Mouse (Mus musculus): ENCODE data around the gene Olfr270. TPM values are rescaled to one million over a fixed set of nuclear protein-coding genes. Genes with fewer than 3 reads are reported as not detected.

Olfr270 gene
- polyA plus RNA-seq (2017; shearing (Covaris generic)), result not detected

GRCm38 (mm10) chr4:52964247-52964646 lies at the start of gene Olfr270:
Gene Olfr270, plus strand, starts transcription at chr4:52964547.

DNA sequence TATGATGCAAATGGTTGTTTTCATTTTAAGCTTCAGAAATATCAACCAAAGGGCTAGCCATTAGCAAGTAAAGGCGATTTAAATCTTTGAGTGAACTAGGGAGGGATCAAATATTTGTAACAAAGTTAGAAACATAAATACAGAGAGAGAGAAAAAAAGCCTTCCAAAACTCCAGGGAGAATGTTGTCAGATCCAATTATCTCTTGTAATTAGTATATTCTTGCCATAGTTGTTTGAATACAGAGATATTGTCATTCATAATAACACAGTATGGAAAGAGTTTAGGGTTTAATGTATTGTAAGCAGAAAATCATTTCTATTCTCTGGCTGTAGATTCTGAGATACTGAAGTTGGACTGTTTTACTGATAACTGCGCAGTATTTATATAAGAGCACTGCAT lies 45.3 kb upstream of the Olfr270 start, which contains the start of gene Olfr272:
TSS of gene Olfr272 (minus strand) at position 101 of the 400 bp plus-strand sequence.

GRCm38 (mm10) chr4:52989248-52989647 lies 24.9 kb downstream of the Olfr270 start, which contains the start of gene Nipsnap3a:
Gene Nipsnap3a, plus strand, starts transcription at chr4:52989272.

GRCm38 (mm10) chr4:53011732-53012361 lies 47.5 kb downstream of the Olfr270 start, which contains the start of gene Nipsnap3b:
Gene Nipsnap3b, plus strand, starts transcription at chr4:53011880.

Other genes starting within 250 kb of the Olfr270 start
- not detected for gene Olfr275, start 149.9 kb upstream of the Olfr270 start, polyA plus RNA-seq (2017; shearing (Covaris generic))
- 0.24 TPM for gene Olfr273, start 105.3 kb upstream of the Olfr270 start, polyA plus RNA-seq (2017; shearing (Covaris generic))
- gene Olfr272, start 45.4 kb upstream of the Olfr270 start, polyA plus RNA-seq (2017; shearing (Covaris generic)), result not detected
- 0.46 TPM for gene Nipsnap3a, start 24.7 kb downstream of the Olfr270 start, polyA plus RNA-seq (2017; shearing (Covaris generic))
- gene Nipsnap3b, start 47.3 kb downstream of the Olfr270 start, polyA plus RNA-seq (2017; shearing (Covaris generic)), result 82.3 TPM
- 1.6 TPM for gene Abca1, start 195.3 kb downstream of the Olfr270 start, polyA plus RNA-seq (2017; shearing (Covaris generic))